Mouse (Mus musculus): ENCODE data around the gene Elf4. TPM values are rescaled to one million over a fixed set of nuclear protein-coding genes. Genes with fewer than 3 reads are reported as not detected.

Elf4 gene
- polyA plus RNA-seq, 1 experiment from 2014 or later = 2.8 TPM

GRCm38 (mm10) chrX:48432599-48433526 lies 30.1 kb downstream of the Elf4 start:
- H3K27ac ChIP-seq (ENCODE audit: low read length) = peak overlapping the region; percentile 53
- no peaks in the 10 kb centered on the region for H3K36me3 ChIP-seq (ENCODE audit: control insufficient read depth, insufficient read depth)
- H3K4me3 ChIP-seq (ENCODE audit: low read depth, low read length) = 0 out of 2 replicates have a peak overlapping the region, but pooled peaks have one; percentile 21
- no peaks in the 10 kb centered on the region for H3K27me3 ChIP-seq (ENCODE audit: control insufficient read depth, insufficient read depth, low read depth, low read length)
- H3K9ac ChIP-seq (ENCODE audit: low read depth, low read length) = no peak overlapping the region
- ATAC-seq (ENCODE audit: low read depth) = no peak
- peaks cover 6% of the 10 kb centered on the region for H3K4me1 ChIP-seq (ENCODE audit: control insufficient read depth, low read depth, low read length)
- H3K9me3 ChIP-seq (replicated peaks; ENCODE audit: control insufficient read depth, low read length) = no peaks in the 10 kb centered on the region
- 42% methylated on average over 15 of the region's 15 CpGs for WGBS (ENCODE audit: insufficient replicate concordance)
- peak overlapping the region; percentile 17; the same call in 1 of the 2 replicates for H3K4me2 ChIP-seq (ENCODE audit: low read depth, low read length)

GRCm38 (mm10) chrX:48429538-48429937 lies 33.4 kb downstream of the Elf4 start:
- Histone ChIP-seq H3K9ac (ENCODE audit: low read depth, low read length) (no peak overlapping the region), H3K27ac (ENCODE audit: low read length) (no peak overlapping the region), H3K36me3 (ENCODE audit: control insufficient read depth, insufficient read depth) (no peaks in the 10 kb centered on the region), H3K4me1 (ENCODE audit: control insufficient read depth, low read depth, low read length) (peaks cover 10% of the 10 kb centered on the region), H3K4me2 (ENCODE audit: low read depth, low read length) (no peak overlapping the region), H3K9me3 (replicated peaks; ENCODE audit: control insufficient read depth, low read length) (no peaks in the 10 kb centered on the region), H3K4me3 (ENCODE audit: low read depth, low read length) (no peak overlapping the region), H3K27me3 (ENCODE audit: control insufficient read depth, insufficient read depth, low read depth, low read length) (no peaks in the 10 kb centered on the region)
- peak; percentile 22; the same call in 1 of the 2 replicates for ATAC-seq (ENCODE audit: low read depth)
- 24% methylated on average over 6 of the region's 6 CpGs for WGBS (ENCODE audit: insufficient replicate concordance)

- no peaks in the 10 kb centered on the region for H3K27me3 ChIP-seq (ENCODE audit: control insufficient read depth, insufficient read depth, low read depth, low read length)
- H3K9me3 ChIP-seq (replicated peaks; ENCODE audit: control insufficient read depth, low read length) = no peaks in the 10 kb centered on the region
- H3K9ac ChIP-seq (ENCODE audit: low read depth, low read length) = no peak overlapping the region
- no peak overlapping the region for H3K4me2 ChIP-seq (ENCODE audit: low read depth, low read length)
- no peak for ATAC-seq (ENCODE audit: low read depth)
- H3K4me1 ChIP-seq (ENCODE audit: control insufficient read depth, low read depth, low read length) = peaks cover 10% of the 10 kb centered on the region
- H3K4me3 ChIP-seq (ENCODE audit: low read depth, low read length) = no peak overlapping the region
- no peaks in the 10 kb centered on the region for H3K36me3 ChIP-seq (ENCODE audit: control insufficient read depth, insufficient read depth)
- no peak overlapping the region for H3K27ac ChIP-seq (ENCODE audit: low read length)
Measured at GRCm38 (mm10) chrX:48429100-48429499, 33.8 kb downstream of the Elf4 start.

- no peak overlapping the region for H3K9ac ChIP-seq (ENCODE audit: low read depth, low read length)
- H3K4me3 ChIP-seq (ENCODE audit: low read depth, low read length) = no peak overlapping the region
- H3K27ac ChIP-seq (ENCODE audit: low read length) = no peak overlapping the region
- no peaks in the 10 kb centered on the region for H3K9me3 ChIP-seq (replicated peaks; ENCODE audit: control insufficient read depth, low read length)
- peaks cover 10% of the 10 kb centered on the region for H3K4me1 ChIP-seq (ENCODE audit: control insufficient read depth, low read depth, low read length)
- no peak for ATAC-seq (ENCODE audit: low read depth)
- WGBS (ENCODE audit: insufficient replicate concordance) = 46% methylated on average over 8 of the region's 8 CpGs
- H3K27me3 ChIP-seq (ENCODE audit: control insufficient read depth, insufficient read depth, low read depth, low read length) = no peaks in the 10 kb centered on the region
- no peak overlapping the region for H3K4me2 ChIP-seq (ENCODE audit: low read depth, low read length)
- no peaks in the 10 kb centered on the region for H3K36me3 ChIP-seq (ENCODE audit: control insufficient read depth, insufficient read depth)
Measured at GRCm38 (mm10) chrX:48428642-48429041, 34.3 kb downstream of the Elf4 start.

GRCm38 (mm10) chrX:48428241-48428640 lies 34.7 kb downstream of the Elf4 start:
- no peak for ATAC-seq (ENCODE audit: low read depth)
- no peaks in the 10 kb centered on the region for H3K9me3 ChIP-seq (replicated peaks; ENCODE audit: control insufficient read depth, low read length)
- no peak overlapping the region for H3K9ac ChIP-seq (ENCODE audit: low read depth, low read length)
- no peaks in the 10 kb centered on the region for H3K27me3 ChIP-seq (ENCODE audit: control insufficient read depth, insufficient read depth, low read depth, low read length)
- no peak overlapping the region for H3K4me3 ChIP-seq (ENCODE audit: low read depth, low read length)
- 56% methylated on average over 6 of the region's 6 CpGs for WGBS (ENCODE audit: insufficient replicate concordance)
- H3K27ac ChIP-seq (ENCODE audit: low read length) = peak overlapping the region; percentile 41
- peaks cover 10% of the 10 kb centered on the region for H3K4me1 ChIP-seq (ENCODE audit: control insufficient read depth, low read depth, low read length)
- H3K36me3 ChIP-seq (ENCODE audit: control insufficient read depth, insufficient read depth) = no peaks in the 10 kb centered on the region
- H3K4me2 ChIP-seq (ENCODE audit: low read depth, low read length) = no peak overlapping the region

GRCm38 (mm10) chrX:48425280-48425679 lies 37.7 kb downstream of the Elf4 start:
- WGBS (ENCODE audit: insufficient replicate concordance) = 26% methylated on average over 7 of the region's 7 CpGs

GRCm38 (mm10) chrX:48424583-48424982 lies 38.3 kb downstream of the Elf4 start:
- peak; percentile 49; the same call in 1 of the 2 replicates for ATAC-seq (ENCODE audit: low read depth)
- H3K4me3 ChIP-seq (ENCODE audit: low read depth, low read length) = peak overlapping the region; percentile 34
- no peaks in the 10 kb centered on the region for H3K36me3 ChIP-seq (ENCODE audit: control insufficient read depth, insufficient read depth)
- H3K4me2 ChIP-seq (ENCODE audit: low read depth, low read length) = peak overlapping the region; percentile 46
- H3K9ac ChIP-seq (ENCODE audit: low read depth, low read length) = peak overlapping the region; percentile 24; the same call in 1 of the 2 replicates
- H3K4me1 ChIP-seq (ENCODE audit: control insufficient read depth, low read depth, low read length) = peaks cover 10% of the 10 kb centered on the region
- no peaks in the 10 kb centered on the region for H3K9me3 ChIP-seq (replicated peaks; ENCODE audit: control insufficient read depth, low read length)
- H3K27me3 ChIP-seq (ENCODE audit: control insufficient read depth, insufficient read depth, low read depth, low read length) = no peaks in the 10 kb centered on the region
- 19% methylated on average over 3 of the region's 3 CpGs for WGBS (ENCODE audit: insufficient replicate concordance)
- H3K27ac ChIP-seq (ENCODE audit: low read length) = peak overlapping the region; percentile 53

More at GRCm38 (mm10) chrX:48425280-48425679, 37.7 kb downstream of the Elf4 start:
- no peaks in the 10 kb centered on the region for H3K36me3 ChIP-seq (ENCODE audit: control insufficient read depth, insufficient read depth)
- H3K9me3 ChIP-seq (replicated peaks; ENCODE audit: control insufficient read depth, low read length) = no peaks in the 10 kb centered on the region
- H3K9ac ChIP-seq (ENCODE audit: low read depth, low read length) = peak overlapping the region; percentile 24; the same call in 1 of the 2 replicates
- peak overlapping the region; percentile 53 for H3K27ac ChIP-seq (ENCODE audit: low read length)
- peak overlapping the region; percentile 46 for H3K4me2 ChIP-seq (ENCODE audit: low read depth, low read length)
- H3K27me3 ChIP-seq (ENCODE audit: control insufficient read depth, insufficient read depth, low read depth, low read length) = no peaks in the 10 kb centered on the region
- H3K4me1 ChIP-seq (ENCODE audit: control insufficient read depth, low read depth, low read length) = peaks cover 10% of the 10 kb centered on the region
- peak overlapping the region; percentile 34 for H3K4me3 ChIP-seq (ENCODE audit: low read depth, low read length)
- peak; percentile 59 for ATAC-seq (ENCODE audit: low read depth)

GRCm38 (mm10) chrX:48423671-48424070 lies 39.3 kb downstream of the Elf4 start:
- Histone ChIP-seq H3K36me3 (ENCODE audit: control insufficient read depth, insufficient read depth) (no peaks in the 10 kb centered on the region), H3K4me3 (ENCODE audit: low read depth, low read length) (no peak overlapping the region), H3K4me1 (ENCODE audit: control insufficient read depth, low read depth, low read length) (peaks cover 10% of the 10 kb centered on the region), H3K9me3 (replicated peaks; ENCODE audit: control insufficient read depth, low read length) (no peaks in the 10 kb centered on the region), H3K9ac (ENCODE audit: low read depth, low read length) (no peak overlapping the region), H3K27ac (ENCODE audit: low read length) (no peak overlapping the region), H3K27me3 (ENCODE audit: control insufficient read depth, insufficient read depth, low read depth, low read length) (no peaks in the 10 kb centered on the region), H3K4me2 (ENCODE audit: low read depth, low read length) (no peak overlapping the region)
- ATAC-seq (ENCODE audit: low read depth) = no peak
- 27% methylated on average over 1 of the region's 1 CpGs for WGBS (ENCODE audit: insufficient replicate concordance)

GRCm38 (mm10) chrX:48422986-48423385 lies 39.9 kb downstream of the Elf4 start:
- Histone ChIP-seq H3K4me1 (ENCODE audit: control insufficient read depth, low read depth, low read length) (peaks cover 10% of the 10 kb centered on the region), H3K9me3 (replicated peaks; ENCODE audit: control insufficient read depth, low read length) (no peaks in the 10 kb centered on the region), H3K27ac (ENCODE audit: low read length) (no peak overlapping the region), H3K4me3 (ENCODE audit: low read depth, low read length) (no peak overlapping the region), H3K9ac (ENCODE audit: low read depth, low read length) (no peak overlapping the region), H3K27me3 (ENCODE audit: control insufficient read depth, insufficient read depth, low read depth, low read length) (no peaks in the 10 kb centered on the region), H3K36me3 (ENCODE audit: control insufficient read depth, insufficient read depth) (no peaks in the 10 kb centered on the region), H3K4me2 (ENCODE audit: low read depth, low read length) (no peak overlapping the region)
- ATAC-seq (ENCODE audit: low read depth) = no peak
- 25% methylated on average over 4 of the region's 4 CpGs for WGBS (ENCODE audit: insufficient replicate concordance)
